Mouse (Mus musculus) forebrain, embryonic 13.5 days (tissue): Measurements from ENCODE around the gene Raph1. TPM values are rescaled to one million over a fixed set of nuclear protein-coding genes. Genes with fewer than 3 reads are reported as not detected.

ENCODE experiments used
- ATAC-seq: fragments of 200-750 bp; cut with Nextera tagmentation; 2 replicates; pipeline ENCODE4 v1.8.0; 2017
- H3K27ac ChIP-seq: fragments of 300-500 bp; sonication (generic); 2 replicates; pipeline ENCODE4 v1.5.1; 2015; ENCODE audit warnings: inconsistent platforms, mild to moderate bottlenecking, moderate library complexity
- H3K27me3 ChIP-seq: fragments of 300-500 bp; sonication (generic); 2 replicates; pipeline ENCODE4 v1.6.1; 2015; ENCODE audit warnings: mild to moderate bottlenecking, inconsistent platforms
- H3K36me3 ChIP-seq: fragments of 300-500 bp; sonication (generic); 2 replicates; pipeline ENCODE4 v1.6.1; 2015; ENCODE audit warnings: mild to moderate bottlenecking, inconsistent platforms; ENCODE audit not compliant: poor library complexity, severe bottlenecking
- H3K4me1 ChIP-seq: fragments of 300-500 bp; sonication (generic); 2 replicates; pipeline ENCODE4 v1.6.1; 2015; ENCODE audit warnings: inconsistent platforms
- H3K4me2 ChIP-seq: fragments of 300-500 bp; sonication (generic); 2 replicates; pipeline ENCODE4 v1.6.1; 2015; ENCODE audit warnings: inconsistent platforms, mild to moderate bottlenecking, moderate library complexity
- H3K4me3 ChIP-seq: fragments of 300-500 bp; sonication (generic); 2 replicates; pipeline ENCODE4 v1.5.1; 2015; ENCODE audit warnings: mild to moderate bottlenecking, inconsistent platforms
- H3K9ac ChIP-seq: fragments of 300-500 bp; sonication (generic); 2 replicates; pipeline ENCODE4 v1.6.1; 2015; ENCODE audit warnings: mild to moderate bottlenecking, inconsistent platforms
- H3K9me3 ChIP-seq: fragments of 300-500 bp; sonication (generic); replicated peaks from 2 replicates; pipeline ENCODE4 v1.6.1; 2016; ENCODE audit warnings: inconsistent platforms
- WGBS: fragments of 180-500 bp; shearing (Covaris S2); methylation state at CpG from one replicate; pipeline ENCODE4 v1.1.7; 2015; 5-methylcytosine and 5-hydroxymethylcytosine counted together
- polyA plus RNA-seq: library from polyadenylated mRNA; unstranded; fragments of >200 nt; fragmentation: Nextera tagmentation; extraction: Ambion mirVana; gene quantifications from 2 replicates; pipeline ENCODE4 v1.2.1, GENCODE M21; 2015

Raph1 gene
- polyA plus RNA-seq, result 20.7 and 22.7 TPM in 2 replicates

GRCm38 (mm10) chr1:60566631-60567311, at the start of gene Raph1:
Gene Raph1 (minus strand): TSS chr1:60567104.
- peak; percentile 95 for ATAC-seq
- H3K4me3 ChIP-seq, result peak within 1 kb of the TSS; percentile 85
- peaks cover 4% of the 10 kb centered on the region; the same call in 1 of the 2 replicates for H3K36me3 ChIP-seq
- H3K9ac ChIP-seq, result peak within 1 kb of the TSS; percentile 90
- no peaks in the 10 kb centered on the region for H3K27me3 ChIP-seq
- H3K27ac ChIP-seq, result peak within 1 kb of the TSS; percentile 95
- H3K4me2 ChIP-seq, result peak within 1 kb of the TSS; percentile 79
- WGBS, result under 1% methylated on average over 64 of the region's 92 CpGs
- peaks cover 16% of the 10 kb centered on the region; the same call in 1 of the 2 replicates for H3K4me1 ChIP-seq
- no peaks in the 10 kb centered on the region for H3K9me3 ChIP-seq

- Histone ChIP-seq H3K4me3 (no peak overlapping the region), H3K27me3 (no peaks in the 10 kb centered on the region), H3K27ac (no peak overlapping the region), H3K4me1 (no peaks in the 10 kb centered on the region), H3K4me2 (no peak overlapping the region), H3K9ac (no peak overlapping the region), H3K9me3 (no peaks in the 10 kb centered on the region), H3K36me3 (no peaks in the 10 kb centered on the region)
- 80% methylated on average over 1 of the region's 1 CpGs for WGBS
- ATAC-seq, result no peak
These were observed 48.8 kb upstream of the Raph1 start for GRCm38 (mm10) chr1:60615703-60616102.

DNA sequence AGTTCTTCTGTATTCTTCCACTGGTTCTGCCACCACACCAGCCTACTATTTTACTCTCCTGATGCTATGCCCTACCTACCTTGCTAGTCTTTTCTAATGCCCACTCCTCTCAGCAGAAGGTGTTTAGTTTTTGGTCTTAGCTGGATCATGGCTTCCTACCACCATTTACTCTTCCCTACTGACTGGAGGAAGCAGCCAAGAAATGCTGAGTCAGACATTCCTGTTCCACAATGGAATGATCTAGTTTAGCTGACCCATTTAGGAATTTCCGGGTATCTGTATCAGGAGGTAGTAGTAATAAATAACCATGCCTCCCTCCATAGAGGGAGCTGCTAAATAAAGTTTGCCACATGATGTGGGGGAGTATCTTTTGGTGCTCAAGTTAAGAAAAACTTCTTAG, 48.0 kb upstream of the Raph1 start:
- no peak overlapping the region for H3K4me3 ChIP-seq
- ATAC-seq, result no peak
- no peak overlapping the region for H3K4me2 ChIP-seq
- H3K27ac ChIP-seq, result no peak overlapping the region
- no peaks in the 10 kb centered on the region for H3K27me3 ChIP-seq
- H3K4me1 ChIP-seq, result no peaks in the 10 kb centered on the region
- 90% methylated on average over 1 of the region's 1 CpGs for WGBS
- H3K36me3 ChIP-seq, result no peaks in the 10 kb centered on the region
- H3K9me3 ChIP-seq, result no peaks in the 10 kb centered on the region
- no peak overlapping the region for H3K9ac ChIP-seq

DNA sequence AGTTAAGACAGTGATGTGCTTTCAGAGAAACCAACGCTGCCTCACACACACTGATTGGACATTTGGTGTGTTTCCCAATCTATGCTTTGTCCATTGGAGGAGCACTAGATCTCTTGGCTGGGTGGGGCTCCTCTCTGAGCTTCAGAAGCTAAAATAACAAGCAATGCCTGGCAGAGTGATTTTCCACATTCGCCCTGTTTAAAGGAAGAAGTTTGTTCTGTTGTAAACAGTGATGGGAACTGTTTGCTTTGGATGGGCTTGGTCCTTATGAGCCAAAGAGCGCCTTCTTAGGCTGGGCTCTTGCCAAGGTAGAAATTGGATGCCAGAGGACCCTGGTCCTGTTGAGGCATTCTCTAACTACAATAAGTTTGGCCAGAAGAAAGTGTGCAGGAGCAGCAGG, 45.1 kb upstream of the Raph1 start:
- no peaks in the 10 kb centered on the region for H3K27me3 ChIP-seq
- H3K36me3 ChIP-seq, result no peaks in the 10 kb centered on the region
- no peak overlapping the region for H3K9ac ChIP-seq
- H3K4me3 ChIP-seq, result no peak overlapping the region
- ATAC-seq, result no peak
- no peaks in the 10 kb centered on the region for H3K9me3 ChIP-seq
- no peak overlapping the region for H3K27ac ChIP-seq
- H3K4me2 ChIP-seq, result no peak overlapping the region
- H3K4me1 ChIP-seq, result no peaks in the 10 kb centered on the region
- WGBS, result 89% methylated on average over 3 of the region's 3 CpGs

GRCm38 (mm10) chr1:60610631-60611030, 43.7 kb upstream of the Raph1 start:
- ATAC-seq, result no peak
- H3K4me3 ChIP-seq, result no peak overlapping the region
- no peaks in the 10 kb centered on the region for H3K36me3 ChIP-seq
- no peaks in the 10 kb centered on the region for H3K27me3 ChIP-seq
- H3K9me3 ChIP-seq, result no peaks in the 10 kb centered on the region
- no peak overlapping the region for H3K9ac ChIP-seq
- no peak overlapping the region for H3K4me2 ChIP-seq
- no peaks in the 10 kb centered on the region for H3K4me1 ChIP-seq
- WGBS, result 68% methylated on average over 4 of the region's 4 CpGs
- H3K27ac ChIP-seq, result no peak overlapping the region

GRCm38 (mm10) chr1:60609011-60609775, 42.3 kb upstream of the Raph1 start:
- H3K4me1 ChIP-seq, result no peaks in the 10 kb centered on the region
- no peaks in the 10 kb centered on the region for H3K36me3 ChIP-seq
- 90% methylated on average over 8 of the region's 8 CpGs for WGBS
- no peaks in the 10 kb centered on the region for H3K9me3 ChIP-seq
- no peak overlapping the region for H3K4me3 ChIP-seq
- ATAC-seq, result no peak
- no peaks in the 10 kb centered on the region for H3K27me3 ChIP-seq
- H3K27ac ChIP-seq, result no peak overlapping the region
- H3K4me2 ChIP-seq, result no peak overlapping the region
- H3K9ac ChIP-seq, result no peak overlapping the region

DNA sequence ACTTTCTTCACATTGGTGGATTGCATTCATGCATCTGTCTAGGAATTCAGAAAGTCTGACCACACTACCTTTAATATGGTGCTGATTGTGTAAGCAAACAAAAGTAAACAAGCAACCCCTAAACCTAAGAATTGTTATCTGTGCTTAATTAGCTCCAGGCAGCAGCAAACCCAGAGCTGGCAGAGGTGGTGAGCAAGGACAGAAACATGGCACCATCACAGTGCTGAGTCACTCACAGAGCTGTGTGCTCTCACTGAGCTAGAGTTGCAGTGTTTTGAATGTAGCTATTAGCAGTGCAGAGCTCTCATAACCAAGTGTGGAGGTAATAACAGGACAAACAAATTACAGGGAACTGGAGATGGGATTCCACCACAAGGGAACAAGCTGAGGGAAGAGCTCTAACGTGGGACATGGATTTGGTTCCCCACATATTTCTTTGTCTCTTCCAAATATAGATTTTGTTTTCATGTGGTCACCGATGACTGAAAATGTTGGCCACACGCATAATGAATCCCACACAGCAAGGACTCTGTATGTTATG, 37.6 kb upstream of the Raph1 start:
- H3K9ac ChIP-seq, result no peak overlapping the region
- H3K4me1 ChIP-seq, result no peaks in the 10 kb centered on the region
- no peak overlapping the region for H3K27ac ChIP-seq
- H3K4me3 ChIP-seq, result no peak overlapping the region
- no peak for ATAC-seq
- no peaks in the 10 kb centered on the region for H3K9me3 ChIP-seq
- WGBS, result 95% methylated on average over 3 of the region's 3 CpGs
- H3K36me3 ChIP-seq, result no peaks in the 10 kb centered on the region
- no peak overlapping the region for H3K4me2 ChIP-seq
- no peaks in the 10 kb centered on the region for H3K27me3 ChIP-seq

DNA sequence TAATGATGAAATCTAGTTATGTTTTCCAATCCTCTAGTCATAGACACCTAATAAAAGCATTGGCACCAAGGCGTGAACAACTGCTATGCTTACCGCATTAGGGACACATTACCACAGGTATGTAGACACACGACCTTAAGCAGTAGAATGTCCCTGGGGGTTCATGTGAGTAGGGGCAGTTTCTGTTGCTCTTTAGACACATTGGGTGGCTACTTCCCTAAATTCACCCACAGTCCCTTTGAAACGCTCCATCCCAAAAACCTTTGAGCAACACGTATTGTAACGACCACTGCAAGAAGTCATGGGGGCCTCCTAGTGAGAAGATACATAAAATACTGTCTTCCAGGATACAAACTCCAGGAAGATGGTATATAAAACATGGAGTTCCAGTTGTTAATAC, 33.8 kb upstream of the Raph1 start:
- Histone ChIP-seq H3K27me3 (no peaks in the 10 kb centered on the region), H3K9ac (no peak overlapping the region), H3K4me2 (no peak overlapping the region), H3K27ac (no peak overlapping the region), H3K36me3 (no peaks in the 10 kb centered on the region), H3K4me3 (no peak overlapping the region), H3K4me1 (no peaks in the 10 kb centered on the region), H3K9me3 (no peaks in the 10 kb centered on the region)
- 92% methylated on average over 6 of the region's 6 CpGs for WGBS
- no peak for ATAC-seq

GRCm38 (mm10) chr1:60599926-60600325, 33.0 kb upstream of the Raph1 start:
- WGBS, result 88% methylated on average over 3 of the region's 3 CpGs
- Histone ChIP-seq H3K9ac (no peak overlapping the region), H3K4me3 (no peak overlapping the region), H3K4me1 (no peaks in the 10 kb centered on the region), H3K27me3 (no peaks in the 10 kb centered on the region), H3K9me3 (no peaks in the 10 kb centered on the region), H3K4me2 (no peak overlapping the region), H3K27ac (no peak overlapping the region), H3K36me3 (no peaks in the 10 kb centered on the region)
- no peak for ATAC-seq

- 89% methylated on average over 6 of the region's 6 CpGs for WGBS
- no peaks in the 10 kb centered on the region for H3K36me3 ChIP-seq
- ATAC-seq, result no peak
- no peak overlapping the region for H3K27ac ChIP-seq
- no peaks in the 10 kb centered on the region for H3K4me1 ChIP-seq
- no peaks in the 10 kb centered on the region for H3K27me3 ChIP-seq
- H3K9ac ChIP-seq, result no peak overlapping the region
- H3K4me2 ChIP-seq, result no peak overlapping the region
- H3K4me3 ChIP-seq, result no peak overlapping the region
- H3K9me3 ChIP-seq, result no peaks in the 10 kb centered on the region
These were observed 32.3 kb upstream of the Raph1 start for GRCm38 (mm10) chr1:60599013-60599701.

GRCm38 (mm10) chr1:60596386-60597320, 29.7 kb upstream of the Raph1 start:
- no peak overlapping the region for H3K27ac ChIP-seq
- ATAC-seq, result no peak
- no peak overlapping the region for H3K4me2 ChIP-seq
- H3K9me3 ChIP-seq, result no peaks in the 10 kb centered on the region
- H3K27me3 ChIP-seq, result no peaks in the 10 kb centered on the region
- no peaks in the 10 kb centered on the region for H3K4me1 ChIP-seq
- no peaks in the 10 kb centered on the region for H3K36me3 ChIP-seq
- H3K4me3 ChIP-seq, result no peak overlapping the region
- H3K9ac ChIP-seq, result no peak overlapping the region
- WGBS, result 69% methylated on average over 11 of the region's 11 CpGs
